8 mouse cellular contexts compared by ENCODE assay signal in the genomic region with DNA sequence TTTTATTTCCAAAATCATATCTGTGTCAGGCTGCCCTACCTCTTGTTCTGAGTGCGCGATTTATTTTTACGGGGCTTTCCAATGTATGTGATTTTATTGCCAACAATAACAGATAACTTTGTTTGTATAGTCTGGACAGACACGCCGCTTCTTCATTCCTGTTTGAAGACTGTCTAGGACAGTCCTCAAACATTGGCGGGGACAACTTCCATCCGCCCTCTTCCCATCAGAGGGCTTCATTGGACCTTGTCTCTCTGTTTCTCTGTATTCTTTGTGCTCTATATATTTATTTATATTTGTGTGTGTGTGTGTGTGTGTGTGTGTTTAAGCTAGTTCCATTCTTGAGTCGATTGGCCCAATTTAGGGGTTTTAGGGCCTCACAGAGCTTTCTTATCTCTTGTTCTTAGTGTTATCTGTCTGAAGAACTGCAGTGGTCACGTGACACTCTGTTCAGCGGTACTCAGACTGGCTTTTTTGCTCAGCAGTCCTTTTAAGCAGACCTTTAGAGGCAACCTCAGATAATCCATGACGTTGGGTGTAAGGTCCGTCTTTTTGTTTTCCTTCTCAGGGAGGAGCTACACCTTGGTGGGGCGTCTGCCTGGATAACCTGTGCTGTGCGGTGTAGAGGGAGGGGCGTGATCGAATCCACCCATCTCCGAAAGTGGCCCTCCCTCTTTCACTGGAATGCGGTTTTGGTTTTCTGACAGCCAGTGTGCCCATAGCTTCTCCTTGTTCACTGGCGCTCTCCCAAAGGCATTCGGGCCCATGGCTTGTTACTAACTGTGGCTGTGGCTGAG. TPM values are rescaled to one million over a fixed set of nuclear protein-coding genes. Genes with fewer than 3 reads are reported as not detected.
A peak's percentile ranks its signal among the peaks of the same experiment; 100 is the strongest.
DNase-seq lines count a peak whose midpoint lies in the region; ATAC-seq and TF ChIP-seq lines count a peak whose summit lies in the region.

No protein-coding gene starts in this region.

- H3K4me3 ChIP-seq in CH12.LX (replicated peaks in 1 of 3; ENCODE audit: low read depth in 2 of 3, low read length in 2 of 3, poor library complexity in 1 of 3): no peak overlapping the region
- no peak overlapping the region for H3K4me3 ChIP-seq in hindbrain, embryonic 11.5 days (ENCODE audit: low read depth, low read length)
- H3K4me3 ChIP-seq in lung, embryonic 16.5 days (ENCODE audit: low read length): peak overlapping the region; percentile 39

- H3K36me3 ChIP-seq in CH12.LX (replicated peaks in 1 of 2; ENCODE audit: control insufficient read depth in 1 of 2, insufficient read depth in 1 of 2, low read length in 1 of 2): no peaks in the 10 kb centered on the region
- H3K36me3 ChIP-seq in hindbrain, embryonic 11.5 days (ENCODE audit: control insufficient read depth, insufficient read depth, low read length): no peaks in the 10 kb centered on the region
- H3K36me3 ChIP-seq in lung, embryonic 16.5 days (ENCODE audit: control insufficient read depth, insufficient read depth, low read length): no peaks in the 10 kb centered on the region

- no peak for TF ChIP-seq POLR2A in CH12.LX (IDR thresholded peaks at IDR 0.05; ENCODE audit: low read depth, low read length)

- no peak for TF ChIP-seq EP300 in CH12.LX (IDR thresholded peaks at IDR 0.05; ENCODE audit: low read length)

- no peak for TF ChIP-seq RAD21 in CH12.LX (IDR thresholded peaks at IDR 0.05; ENCODE audit: low read depth, low read length)

- H3K4me1 ChIP-seq in CH12.LX (ENCODE audit: control insufficient read depth in 1 of 2, insufficient read depth in 2 of 2): peaks cover 0 to 5% of the 10 kb centered on the region in 2 experiments; a peak in 1 of 4 replicates
- H3K4me1 ChIP-seq in hindbrain, embryonic 11.5 days (replicated peaks; ENCODE audit: control insufficient read depth, insufficient read depth, low read length): no peaks in the 10 kb centered on the region
- H3K4me1 ChIP-seq in lung, embryonic 16.5 days (replicated peaks; ENCODE audit: control insufficient read depth, insufficient read depth, low read length): peaks cover 6% of the 10 kb centered on the region

- H3K27me3 ChIP-seq in CH12.LX (replicated peaks): no peaks in the 10 kb centered on the region
- H3K27me3 ChIP-seq in hindbrain, embryonic 11.5 days (ENCODE audit: control insufficient read depth, insufficient read depth, low read length): no peaks in the 10 kb centered on the region
- no peaks in the 10 kb centered on the region for H3K27me3 ChIP-seq in lung, embryonic 16.5 days (ENCODE audit: control insufficient read depth, insufficient read depth, low read depth, low read length)

- H3K9me3 ChIP-seq in CH12.LX (replicated peaks; ENCODE audit: low read length): no peaks in the 10 kb centered on the region
- H3K9me3 ChIP-seq in hindbrain, embryonic 11.5 days (ENCODE audit: control insufficient read depth, low read length): no peaks in the 10 kb centered on the region
- no peaks in the 10 kb centered on the region for H3K9me3 ChIP-seq in lung, embryonic 16.5 days (ENCODE audit: control insufficient read depth, low read length)

- no peaks in the 10 kb centered on the region for H3K79me2 ChIP-seq in CH12.LX (replicated peaks; ENCODE audit: control insufficient read depth, extremely low read depth, insufficient read depth, poor library complexity, severe bottlenecking)

- no peak for TF ChIP-seq CTCF in CH12.LX (conservative IDR thresholded peaks at IDR 0.05 in 1 of 2, IDR thresholded peaks at IDR 0.05 in 1 of 2; ENCODE audit: low read depth in 2 of 2, low read length in 2 of 2)

- dilution Hi-C loops in CH12.LX (cut with MboI; ENCODE audit: extremely low pct_ligation_motif_present, extremely low pct_unique_long_range_greater_than_20kb, low sequenced_read_pairs): no loop called here

- no peak for ATAC-seq in hindbrain, embryonic 11.5 days (ENCODE audit: low FRiP score)
- peak; percentile 77 for ATAC-seq in lung, embryonic 16.5 days (ENCODE audit: low read depth)

- H3K4me2 ChIP-seq in CH12.LX (ENCODE audit: insufficient read depth, low read depth, poor library complexity, severe bottlenecking): no peak overlapping the region
- H3K4me2 ChIP-seq in hindbrain, embryonic 11.5 days (replicated peaks; ENCODE audit: low read depth, low read length): no peak overlapping the region
- peak overlapping the region; percentile 53 for H3K4me2 ChIP-seq in lung, embryonic 16.5 days (ENCODE audit: low read depth, low read length)

- in situ Hi-C loops in CH12.LX (cut with MboI; ENCODE audit: low pct_ligation_motif_present, low pct_unique_long_range_greater_than_20kb, low sequenced_read_pairs): no loop called here

- H3K9ac ChIP-seq in CH12.LX (ENCODE audit: insufficient read depth, low read depth): no peak overlapping the region
- no peak overlapping the region for H3K9ac ChIP-seq in hindbrain, embryonic 11.5 days (ENCODE audit: low read depth, low read length)
- H3K9ac ChIP-seq in lung, embryonic 16.5 days (ENCODE audit: low read length): peak overlapping the region; percentile 41

- H3K27ac ChIP-seq in CH12.LX (ENCODE audit: insufficient read depth, low read depth): no peak overlapping the region
- no peak overlapping the region for H3K27ac ChIP-seq in hindbrain, embryonic 11.5 days (ENCODE audit: low read depth, low read length)
- H3K27ac ChIP-seq in lung, embryonic 16.5 days (ENCODE audit: low read length): peak overlapping the region; percentile 59

- 51% methylated on average over 20 of the region's 20 CpGs for WGBS in hindbrain, embryonic 11.5 days
- WGBS in lung, embryonic 16.5 days: 22% methylated on average over 20 of the region's 20 CpGs

- DNase-seq in CH12.LX (ENCODE audit: extremely low read depth): no peak
- peak; percentile 28 for DNase-seq in NIH3T3 (ENCODE audit: low read depth)
- DNase-seq in hindbrain, embryonic 11.5 days (ENCODE audit: low spot score): peak; percentile 17
- DNase-seq in testis, postnatal 10 days (ENCODE audit: low spot score): peak; percentile 45
- DNase-seq in left cerebral cortex, adult 9 months (ENCODE audit: low spot score in 2 of 2): no peak
- no peak for DNase-seq in frontal cortex, adult 2 months (ENCODE audit: extremely low spot score in 1 of 2, low spot score in 1 of 2)
- no peak for DNase-seq in urinary bladder, postnatal 14 days (ENCODE audit: low spot score)

TF ChIP-seq in CH12.LX, 34 proteins besides CTCF, POLR2A, EP300 and RAD21:
- TF ChIP-seq USF2 (conservative IDR thresholded peaks at IDR 0.05; ENCODE audit: low read depth, low read length) (0 out of 2 replicates have a peak, but pooled peaks have one; percentile 30), CHD2 (IDR thresholded peaks at IDR 0.05; ENCODE audit: low read length) (no peak), HCFC1 (IDR thresholded peaks at IDR 0.05; ENCODE audit: low read depth, low read length) (no peak)
TF ChIP-seq in CH12.LX: peak in this region for 1.

RNA-seq across cellular contexts. Expression of a gene that starts 54.4 kb away (rescaled TPM):
- total RNA-seq in CH12.LX (2012; rRNA removed) (not detected in 2 replicates), CH12.LX (2014; rRNA removed) (not detected in 2 replicates)
- 0.14 and 0.16 TPM in 2 replicates for polyA plus RNA-seq in CH12.LX (2012; ENCODE audit: insufficient read length, low read depth)
- polyA plus RNA-seq in hindbrain, embryonic 11.5 days (2014; fragmentation: Nextera tagmentation; extraction: Ambion mirVana): 0.43 and 0.60 TPM in 2 replicates
- 21.0 and 21.4 TPM in 2 replicates for polyA plus RNA-seq in lung, embryonic 16.5 days (2015; fragmentation: Nextera tagmentation; extraction: Ambion mirVana)
- 0.52 and 0.76 TPM in 2 replicates for polyA plus RNA-seq in frontal cortex, adult 2 months (2012; rRNA removed)

Comparison
In these comparisons a context has a peak if more than half of its experiments do, and no peak if none do; other contexts are left out.
1. DNase-seq: peak in NIH3T3 (single experiment), hindbrain, embryonic 11.5 days (single experiment) and testis, postnatal 10 days (single experiment); none in CH12.LX (single experiment), left cerebral cortex, adult 9 months (0 of 2), frontal cortex, adult 2 months (0 of 2) and urinary bladder, postnatal 14 days (single experiment).
2. RNA of a gene that starts 54.4 kb away (polyA plus RNA-seq): 21.0 to 21.4 TPM in lung, embryonic 16.5 days; 0.52 to 0.76 TPM in frontal cortex, adult 2 months, 0.43 to 0.60 TPM in hindbrain, embryonic 11.5 days and 0.14 to 0.16 TPM in CH12.LX; every median in the first group is over 10 times any median in the second.